Mouse (Mus musculus) layer of hippocampus, postnatal 36 days (tissue): Measurements from ENCODE around the gene Rbm34. TPM values are rescaled to one million over a fixed set of nuclear protein-coding genes. Genes with fewer than 3 reads are reported as not detected.

Source experiments
- DNase-seq, 2 experiments: peaks; one replicate each; pipeline ENCODE4 v3.0.0; 2022
- total RNA-seq, 2 experiments: library from RNA; stranded (reverse); gene quantifications; 2 replicates each; pipeline ENCODE4 v1.2.3; 2021

Gene Rbm34
- total RNA-seq, 2 experiments from 2014 or later, result 10.7 to 12.4 TPM

DNA sequence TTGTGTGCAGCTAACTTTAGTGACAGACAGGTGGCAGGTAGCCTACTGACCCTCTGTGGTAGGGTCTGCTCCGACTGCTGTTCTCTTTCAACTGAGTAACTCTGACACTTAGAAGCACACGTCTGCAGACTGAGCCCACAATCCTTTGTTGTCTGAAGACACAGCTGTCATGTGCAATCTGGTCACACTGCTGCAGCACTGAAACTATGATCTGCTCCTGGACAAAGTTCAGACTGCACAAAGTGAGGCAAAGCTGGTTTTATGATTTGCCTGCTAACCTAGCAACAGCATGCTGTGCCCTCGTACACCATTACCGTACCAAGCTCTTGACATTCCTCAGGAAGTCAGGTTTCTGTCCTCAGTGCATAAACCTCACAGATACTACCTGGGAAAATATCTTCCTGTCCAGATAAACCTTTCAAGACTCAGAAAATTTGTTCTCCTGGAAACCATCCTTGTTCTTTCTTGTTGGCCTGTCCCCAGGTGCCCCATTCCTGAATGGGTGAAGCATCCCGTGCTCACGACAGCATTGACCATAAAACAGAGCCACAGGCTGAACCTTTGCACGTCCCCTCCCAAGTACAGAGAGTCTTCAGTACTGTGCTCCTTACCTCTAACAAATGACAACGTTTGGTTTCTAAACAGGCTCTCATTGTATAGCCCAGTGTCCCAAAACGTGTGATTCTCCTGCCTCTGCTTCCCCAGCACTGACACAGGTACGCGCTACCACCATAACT is 18.8 kb downstream of the Rbm34 start:
- DNase-seq, result no peak

DNA sequence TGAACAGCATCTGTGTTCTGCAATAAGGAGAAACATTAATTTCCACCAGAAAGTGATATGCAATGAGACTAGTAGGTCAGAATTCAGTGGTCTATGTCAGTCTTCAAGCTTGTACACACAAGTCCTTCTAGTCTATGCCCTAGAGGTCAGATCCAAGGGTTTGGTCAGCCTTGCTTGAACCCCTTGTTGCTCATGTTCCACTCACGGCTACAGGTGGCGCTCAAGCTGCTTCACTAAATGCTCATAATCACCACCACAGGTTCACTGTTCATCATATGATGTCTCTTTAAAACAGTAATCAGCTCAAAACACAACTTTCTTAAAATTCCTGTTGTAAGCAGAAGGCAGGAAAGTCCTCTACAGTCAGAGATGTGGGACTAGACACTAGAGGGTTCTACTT is 21.3 kb downstream of the Rbm34 start:
- no peak for DNase-seq

DNA sequence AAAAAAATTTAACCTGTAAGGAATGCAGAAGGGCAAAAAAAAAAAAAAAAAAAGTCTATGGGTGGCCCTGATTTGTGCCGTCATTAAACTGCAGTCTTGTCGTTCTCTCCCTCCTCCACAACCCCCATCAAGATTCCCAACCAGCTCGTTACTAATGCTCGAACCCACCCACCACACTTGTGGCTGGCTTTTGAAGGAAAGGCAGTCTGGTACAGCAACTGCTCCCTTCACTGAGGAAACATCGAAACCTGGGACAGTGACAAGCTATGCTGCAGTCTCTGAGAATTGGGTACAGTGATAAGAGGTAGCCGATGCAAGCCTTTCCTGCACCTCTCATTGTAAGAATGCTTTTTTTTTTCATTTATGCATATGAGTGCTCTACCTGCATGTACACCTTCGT is 24.4 kb downstream of the Rbm34 start:
- peak in 1 of 2 experiments; percentile 29 for DNase-seq

GRCm38 (mm10) chr8:126945730-126946163 is 25.1 kb downstream of the Rbm34 start, which contains the start of gene Tomm20:
Gene Tomm20, minus strand, starts transcription at chr8:126945844.
- DNase-seq, result peak; percentile 96

GRCm38 (mm10) chr8:126944781-126945691 is 25.8 kb downstream of the Rbm34 start:
- DNase-seq, result peak in 1 of 2 experiments; percentile 19

- DNase-seq, result no peak
These were observed 27.3 kb downstream of the Rbm34 start for GRCm38 (mm10) chr8:126943565-126943964.

GRCm38 (mm10) chr8:126937337-126937736 is 33.5 kb downstream of the Rbm34 start:
- DNase-seq, result no peak

DNA sequence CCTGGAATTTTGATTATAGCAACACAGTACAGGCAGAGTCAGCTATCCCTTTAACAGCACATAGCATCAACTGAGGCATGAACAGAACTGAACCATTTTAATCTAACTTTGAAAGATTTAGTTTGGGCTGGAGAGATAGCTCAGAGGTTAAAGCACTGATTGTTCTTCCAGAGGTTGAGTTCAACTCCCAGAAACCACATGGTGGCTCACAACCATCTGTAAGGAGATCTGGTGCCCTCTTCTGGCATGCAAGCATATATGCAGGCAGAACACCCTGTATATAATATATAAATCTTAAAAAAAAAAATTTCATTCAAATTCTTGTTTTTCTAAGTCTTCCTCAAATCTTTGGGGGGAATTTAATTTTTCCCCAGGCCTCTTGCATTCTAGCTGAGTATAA is 34.9 kb downstream of the Rbm34 start:
- DNase-seq, result no peak

DNA sequence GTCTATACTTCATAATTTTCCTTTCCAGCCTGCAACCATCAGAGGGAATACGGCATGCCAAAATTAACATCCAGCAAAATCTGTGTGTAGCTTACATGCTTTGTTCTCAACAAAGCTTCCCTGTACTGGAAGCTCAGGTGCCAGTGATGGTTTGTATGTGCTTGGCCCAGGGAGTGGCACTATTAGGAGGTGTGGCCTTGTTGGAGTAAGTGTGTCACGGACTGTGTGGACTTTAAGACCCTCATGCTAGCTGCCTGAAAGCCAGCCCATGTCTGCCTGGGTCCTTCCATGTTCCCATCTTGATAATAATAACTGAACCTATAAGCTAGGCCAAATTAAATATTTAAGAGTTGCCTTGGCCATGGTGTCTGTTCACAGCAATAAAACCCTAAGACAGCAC is 35.5 kb downstream of the Rbm34 start:
- DNase-seq, result no peak

- no peak for DNase-seq
These were observed 38.2 kb downstream of the Rbm34 start for GRCm38 (mm10) chr8:126932656-126933055.

- no peak for DNase-seq
These were observed 38.6 kb downstream of the Rbm34 start for GRCm38 (mm10) chr8:126932249-126932648.

GRCm38 (mm10) chr8:126931720-126932119 is 39.2 kb downstream of the Rbm34 start:
- DNase-seq, result no peak

DNA sequence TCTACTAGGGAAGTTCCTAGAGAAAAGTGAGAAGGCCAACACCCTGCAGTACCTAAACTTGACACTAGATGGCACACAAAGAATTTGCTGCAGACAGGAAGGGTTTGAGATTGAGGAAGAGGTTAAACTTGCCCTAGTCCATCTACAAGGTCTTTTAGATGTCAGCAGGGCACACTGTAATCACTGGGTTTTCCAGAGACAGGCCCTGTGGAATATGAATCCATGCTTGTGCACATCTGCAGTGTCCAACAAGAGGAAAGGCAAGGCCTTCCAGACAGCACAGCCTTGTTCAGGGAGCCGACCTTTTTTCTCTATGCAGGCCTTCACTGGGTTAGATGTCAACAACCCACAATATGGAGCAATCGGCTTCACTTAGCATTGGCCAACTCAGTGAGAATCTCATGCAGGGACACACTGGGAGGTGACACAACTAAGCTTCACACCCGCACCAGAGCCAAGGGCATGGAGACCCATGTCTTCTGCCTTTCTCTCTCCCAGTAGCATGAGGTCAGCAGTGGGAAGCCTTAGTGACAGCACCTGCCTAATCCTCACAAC is 41.2 kb downstream of the Rbm34 start:
- peak in 1 of 2 experiments; percentile 63 for DNase-seq

- DNase-seq, result no peak
These were observed 41.9 kb downstream of the Rbm34 start for GRCm38 (mm10) chr8:126928755-126929505.

DNA sequence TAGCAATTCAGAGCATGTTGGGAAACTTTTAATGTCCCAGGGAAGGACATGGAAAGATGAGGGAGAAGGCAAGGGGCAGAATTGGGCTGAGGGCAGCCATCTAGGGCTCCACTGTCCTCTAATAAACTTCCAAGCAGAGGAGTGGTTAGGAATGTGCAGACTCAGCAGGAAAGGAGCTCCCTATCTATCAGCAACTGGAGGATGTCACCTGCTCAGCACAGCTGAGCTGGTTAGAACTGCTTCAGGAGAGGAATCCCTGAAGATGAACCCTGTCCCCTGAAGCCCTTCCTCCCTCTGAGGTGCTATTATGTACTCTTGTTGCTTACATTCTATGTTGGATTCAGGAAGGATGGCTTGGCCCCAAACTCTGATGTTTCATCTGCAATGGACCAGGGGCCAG is 42.8 kb downstream of the Rbm34 start:
- DNase-seq, result no peak

DNA sequence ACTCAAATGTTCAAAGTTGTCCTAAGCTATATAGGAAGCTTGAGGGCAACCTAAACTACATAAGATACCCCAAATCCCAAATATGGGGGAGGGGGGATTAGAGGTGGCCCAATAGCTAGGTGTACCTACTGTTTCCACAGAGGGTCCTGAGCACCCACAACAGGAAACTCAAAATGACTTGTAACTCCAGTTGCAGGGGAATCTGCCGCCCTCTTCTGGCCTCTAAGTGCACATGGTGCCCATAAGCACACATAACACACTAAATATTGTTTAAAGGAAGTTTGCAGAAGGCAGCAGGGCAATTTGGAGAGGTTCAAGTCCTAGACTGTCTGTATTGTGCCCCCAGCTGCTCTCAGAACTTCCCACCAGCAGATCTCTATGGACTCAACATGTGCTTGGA is 43.8 kb downstream of the Rbm34 start:
- DNase-seq, result no peak

DNA sequence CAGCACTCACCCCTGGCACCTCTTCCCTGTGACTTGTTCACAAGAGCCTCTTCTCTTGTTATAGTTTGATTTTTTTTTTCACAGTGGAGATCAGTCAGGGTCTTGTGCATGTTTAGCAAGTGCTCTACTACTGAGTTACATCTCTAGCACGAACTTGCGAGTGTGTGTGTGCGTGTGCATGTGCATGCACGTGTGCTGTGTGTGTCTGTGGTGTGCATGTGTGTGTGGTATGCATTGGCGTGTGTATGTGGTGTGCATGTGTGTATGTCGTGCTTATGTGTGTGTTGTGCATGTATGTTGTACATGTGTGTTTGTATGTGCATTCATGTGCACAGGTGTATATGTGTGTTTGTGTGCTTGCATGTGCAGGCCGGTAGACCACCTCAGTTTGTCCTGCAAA is 47.9 kb downstream of the Rbm34 start:
- DNase-seq, result no peak

GRCm38 (mm10) chr8:126921432-126921831 is 49.4 kb downstream of the Rbm34 start:
- DNase-seq, result no peak

- peak; percentile 62 to 77 for DNase-seq
These were observed 50.0 kb downstream of the Rbm34 start for GRCm38 (mm10) chr8:126920845-126921244.

DNA sequence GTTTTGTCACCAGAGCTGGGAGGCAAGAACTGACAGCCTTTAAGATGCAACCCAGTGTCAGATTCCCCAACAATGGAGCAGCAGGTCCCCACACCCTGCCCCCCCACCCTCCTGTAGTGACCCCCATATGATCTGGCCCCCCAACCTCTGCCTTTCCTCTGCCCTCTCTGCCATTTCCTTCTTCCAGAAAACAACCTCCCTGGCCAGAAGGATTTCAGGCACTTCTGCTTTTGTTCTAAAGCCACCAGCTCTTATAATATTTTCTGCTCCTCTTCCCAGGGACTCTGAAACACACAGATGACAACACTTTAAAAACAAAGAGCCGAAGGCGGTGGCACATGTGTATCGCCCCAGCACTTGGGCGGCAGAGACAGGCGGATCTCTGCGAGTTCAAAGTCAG is 50.5 kb downstream of the Rbm34 start:
- DNase-seq, result no peak

GRCm38 (mm10) chr8:126919703-126920102 is 51.2 kb downstream of the Rbm34 start:
- no peak for DNase-seq

DNA sequence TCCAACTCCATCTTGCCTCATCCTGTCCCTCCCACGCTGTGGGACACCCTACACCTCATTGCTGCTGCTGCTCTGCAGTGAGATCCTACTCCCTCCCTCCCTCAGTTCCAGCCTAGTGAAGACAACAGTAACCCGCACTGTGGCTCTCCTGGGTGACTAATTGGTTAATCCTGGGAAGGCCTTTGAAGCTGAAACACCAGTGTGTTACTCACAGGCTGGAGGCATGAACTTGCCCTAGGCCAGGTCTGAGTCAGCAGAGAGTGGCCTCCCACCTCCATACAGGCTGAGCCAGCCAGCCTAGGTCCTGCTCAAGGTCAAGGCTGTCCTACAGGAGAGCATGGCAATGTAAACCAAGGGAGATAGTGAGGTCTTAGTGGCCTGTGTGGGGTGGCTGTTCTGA is 51.6 kb downstream of the Rbm34 start:
- no peak for DNase-seq
